Mouse (Mus musculus): ENCODE data around the gene Asic3.

- TF ChIP-seq CTCF (IDR thresholded peaks at IDR 0.05; ENCODE audit: low read depth) (peak; percentile 32), EP300 (IDR thresholded peaks at IDR 0.05; ENCODE audit: low read depth) (no peak)
Observed at GRCm38 (mm10) chr5:24387264-24388241, 25.6 kb upstream of the Asic3 start.
